Mouse (Mus musculus): Measurements from ENCODE around the gene Cmtm5. TPM values are rescaled to one million over a fixed set of nuclear protein-coding genes. Genes with fewer than 3 reads are reported as not detected.

Gene Cmtm5
- not detected for polyA plus RNA-seq (2014; fragmentation: Illumina TruSeq; extraction: RNeasy Lipid Tissue Mini Kit (QIAGEN cat#74804); ENCODE audit: low read depth, low replicate concordance)

GRCm38 (mm10) chr14:54935904-54936830 lies at the start of gene Cmtm5:
TSS of gene Cmtm5 (plus strand) at chr14:54936261.

GRCm38 (mm10) chr14:54892200-54892599 lies 43.9 kb upstream of the Cmtm5 start, which contains the start of gene Pabpn1:
TSS of gene Pabpn1 (plus strand) at chr14:54892500.

GRCm38 (mm10) chr14:54912886-54913285 lies 23.2 kb upstream of the Cmtm5 start, which contains the start of gene Slc22a17:
TSS of gene Slc22a17 (minus strand) at chr14:54913132.

GRCm38 (mm10) chr14:54925349-54926342 lies 10.4 kb upstream of the Cmtm5 start, which contains the start of gene Efs:
TSS of gene Efs (minus strand) at chr14:54926126.

GRCm38 (mm10) chr14:54932645-54933150 lies 3.4 kb upstream of the Cmtm5 start, which contains the start of gene Il25:
TSS of gene Il25 (plus strand) at chr14:54932695.

GRCm38 (mm10) chr14:54966320-54966977 lies 30.4 kb downstream of the Cmtm5 start, which contains the start of gene Myh6:
TSS of gene Myh6 (minus strand) at chr14:54966927.

GRCm38 (mm10) chr14:54976633-54977032 lies 40.6 kb downstream of the Cmtm5 start, which contains the start of gene Gm17428:
TSS of gene Gm17428 (plus strand) at chr14:54976933.

Other genes with a start within 250 kb of the Cmtm5 start
- gene Acin1, start 249.3 kb upstream of the Cmtm5 start, polyA plus RNA-seq (2014; fragmentation: Illumina TruSeq; extraction: RNeasy Lipid Tissue Mini Kit (QIAGEN cat#74804); ENCODE audit: low read depth, low replicate concordance), result 219 TPM
- gene Gm29776, start 237.4 kb upstream of the Cmtm5 start, polyA plus RNA-seq (2014; fragmentation: Illumina TruSeq; extraction: RNeasy Lipid Tissue Mini Kit (QIAGEN cat#74804); ENCODE audit: low read depth, low replicate concordance), result not detected
- not detected for gene Cebpe, start 224.1 kb upstream of the Cmtm5 start, polyA plus RNA-seq (2014; fragmentation: Illumina TruSeq; extraction: RNeasy Lipid Tissue Mini Kit (QIAGEN cat#74804); ENCODE audit: low read depth, low replicate concordance)
- 8.5 TPM for gene Slc7a8, start 154.3 kb upstream of the Cmtm5 start, polyA plus RNA-seq (2014; fragmentation: Illumina TruSeq; extraction: RNeasy Lipid Tissue Mini Kit (QIAGEN cat#74804); ENCODE audit: low read depth, low replicate concordance)
- 12.4 TPM for gene Rnf212b, start 122.1 kb upstream of the Cmtm5 start, polyA plus RNA-seq (2014; fragmentation: Illumina TruSeq; extraction: RNeasy Lipid Tissue Mini Kit (QIAGEN cat#74804); ENCODE audit: low read depth, low replicate concordance)
- 65.4 TPM for gene Homez, start 65.3 kb upstream of the Cmtm5 start, polyA plus RNA-seq (2014; fragmentation: Illumina TruSeq; extraction: RNeasy Lipid Tissue Mini Kit (QIAGEN cat#74804); ENCODE audit: low read depth, low replicate concordance)
- 3.7 TPM for gene Ppp1r3e, start 58.7 kb upstream of the Cmtm5 start, polyA plus RNA-seq (2014; fragmentation: Illumina TruSeq; extraction: RNeasy Lipid Tissue Mini Kit (QIAGEN cat#74804); ENCODE audit: low read depth, low replicate concordance)
- 9.3 TPM for gene Bcl2l2, start 52.9 kb upstream of the Cmtm5 start, polyA plus RNA-seq (2014; fragmentation: Illumina TruSeq; extraction: RNeasy Lipid Tissue Mini Kit (QIAGEN cat#74804); ENCODE audit: low read depth, low replicate concordance)
- gene Gm20521, start 52.8 kb upstream of the Cmtm5 start, polyA plus RNA-seq (2014; fragmentation: Illumina TruSeq; extraction: RNeasy Lipid Tissue Mini Kit (QIAGEN cat#74804); ENCODE audit: low read depth, low replicate concordance), result not detected
- 155 TPM for gene Pabpn1, start 43.8 kb upstream of the Cmtm5 start, polyA plus RNA-seq (2014; fragmentation: Illumina TruSeq; extraction: RNeasy Lipid Tissue Mini Kit (QIAGEN cat#74804); ENCODE audit: low read depth, low replicate concordance)
- 0.43 TPM for gene Slc22a17, start 23.1 kb upstream of the Cmtm5 start, polyA plus RNA-seq (2014; fragmentation: Illumina TruSeq; extraction: RNeasy Lipid Tissue Mini Kit (QIAGEN cat#74804); ENCODE audit: low read depth, low replicate concordance)
- not detected for gene Efs, start 10.1 kb upstream of the Cmtm5 start, polyA plus RNA-seq (2014; fragmentation: Illumina TruSeq; extraction: RNeasy Lipid Tissue Mini Kit (QIAGEN cat#74804); ENCODE audit: low read depth, low replicate concordance)
- not detected for gene Il25, start 3.6 kb upstream of the Cmtm5 start, polyA plus RNA-seq (2014; fragmentation: Illumina TruSeq; extraction: RNeasy Lipid Tissue Mini Kit (QIAGEN cat#74804); ENCODE audit: low read depth, low replicate concordance)
- 0.03 TPM for gene Myh6, start 30.7 kb downstream of the Cmtm5 start, polyA plus RNA-seq (2014; fragmentation: Illumina TruSeq; extraction: RNeasy Lipid Tissue Mini Kit (QIAGEN cat#74804); ENCODE audit: low read depth, low replicate concordance)
- not detected for gene Gm17428, start 40.7 kb downstream of the Cmtm5 start, polyA plus RNA-seq (2014; fragmentation: Illumina TruSeq; extraction: RNeasy Lipid Tissue Mini Kit (QIAGEN cat#74804); ENCODE audit: low read depth, low replicate concordance)
- not detected for gene Myh7, start 58.4 kb downstream of the Cmtm5 start, polyA plus RNA-seq (2014; fragmentation: Illumina TruSeq; extraction: RNeasy Lipid Tissue Mini Kit (QIAGEN cat#74804); ENCODE audit: low read depth, low replicate concordance)
- gene Ngdn, start 79.2 kb downstream of the Cmtm5 start, polyA plus RNA-seq (2014; fragmentation: Illumina TruSeq; extraction: RNeasy Lipid Tissue Mini Kit (QIAGEN cat#74804); ENCODE audit: low read depth, low replicate concordance), result 3.7 TPM
- gene Zfhx2, start 156.1 kb downstream of the Cmtm5 start, polyA plus RNA-seq (2014; fragmentation: Illumina TruSeq; extraction: RNeasy Lipid Tissue Mini Kit (QIAGEN cat#74804); ENCODE audit: low read depth, low replicate concordance), result 0.97 TPM
- gene Thtpa, start 158.5 kb downstream of the Cmtm5 start, polyA plus RNA-seq (2014; fragmentation: Illumina TruSeq; extraction: RNeasy Lipid Tissue Mini Kit (QIAGEN cat#74804); ENCODE audit: low read depth, low replicate concordance), result 2.9 TPM
- 0.48 TPM for gene Ap1g2, start 170.3 kb downstream of the Cmtm5 start, polyA plus RNA-seq (2014; fragmentation: Illumina TruSeq; extraction: RNeasy Lipid Tissue Mini Kit (QIAGEN cat#74804); ENCODE audit: low read depth, low replicate concordance)
- 2.7 TPM for gene Jph4, start 180.7 kb downstream of the Cmtm5 start, polyA plus RNA-seq (2014; fragmentation: Illumina TruSeq; extraction: RNeasy Lipid Tissue Mini Kit (QIAGEN cat#74804); ENCODE audit: low read depth, low replicate concordance)

All from testis, adult 10 weeks (tissue).